Mouse (Mus musculus) forebrain, postnatal 0 days (tissue): ENCODE measurements around the gene Eid3. TPM values are rescaled to one million over a fixed set of nuclear protein-coding genes. Genes with fewer than 3 reads are reported as not detected.

ENCODE experiments used
- ATAC-seq: fragments of 200-750 bp; cut with Nextera tagmentation; 2 replicates; pipeline ENCODE4 v1.8.0; 2017; ENCODE audit warnings: mild to moderate bottlenecking, moderate library complexity
- DNase-seq: peaks from one replicate; pipeline ENCODE4 v3.0.0-alpha.2; 2015
- H3K27ac ChIP-seq: fragments of 300-500 bp; sonication (generic); 2 replicates; pipeline ENCODE4 v1.5.1; 2014; ENCODE audit warnings: low read depth, mild to moderate bottlenecking, antibody characterized with exemption, low read length, moderate library complexity, mixed read lengths
- H3K27me3 ChIP-seq: fragments of 300-500 bp; sonication (generic); 2 replicates; pipeline ENCODE4 v1.6.1; 2014; ENCODE audit warnings: mild to moderate bottlenecking, low read length, mixed read lengths; ENCODE audit not compliant: insufficient read depth
- H3K36me3 ChIP-seq: fragments of 300-500 bp; sonication (generic); 2 replicates; pipeline ENCODE4 v1.6.1; 2014; ENCODE audit warnings: mild to moderate bottlenecking, moderate library complexity; ENCODE audit not compliant: insufficient read depth
- H3K4me1 ChIP-seq: fragments of 300-500 bp; sonication (generic); 2 replicates; pipeline ENCODE4 v1.6.1; 2014; ENCODE audit warnings: antibody characterized with exemption; ENCODE audit not compliant: insufficient read depth
- H3K4me2 ChIP-seq: fragments of 300-500 bp; sonication (generic); 2 replicates; pipeline ENCODE4 v1.6.1; 2014; ENCODE audit warnings: low read depth, mild to moderate bottlenecking, moderate library complexity
- H3K4me3 ChIP-seq: fragments of 300-500 bp; sonication (generic); 2 replicates; pipeline ENCODE4 v1.5.1; 2014; ENCODE audit warnings: low read depth, low read length, mixed read lengths
- H3K9ac ChIP-seq: fragments of 300-500 bp; sonication (generic); 2 replicates; pipeline ENCODE4 v1.6.1; 2014; ENCODE audit warnings: mild to moderate bottlenecking
- H3K9me3 ChIP-seq: fragments of 300-500 bp; sonication (generic); 2 replicates; pipeline ENCODE4 v1.6.1; 2016; ENCODE audit warnings: low read length
- CTCF ChIP-seq: sonication (generic); IDR thresholded peaks from 2 replicates; pipeline ENCODE4 v1.5.1; 2016; ENCODE audit warnings: antibody characterized with exemption, control low read depth, low read depth
- WGBS: fragments of 180-500 bp; shearing (Covaris S2); extraction: QIAGEN DNeasy Blood & Tissue Kit; methylation state at CpG from one replicate; pipeline ENCODE4 v1.1.7; 2014; 5-methylcytosine and 5-hydroxymethylcytosine counted together
- polyA plus RNA-seq: library from polyadenylated mRNA; unstranded; fragments of >200 nt; fragmentation: Nextera tagmentation; extraction: Ambion mirVana; gene quantifications from 2 replicates; pipeline ENCODE4 v1.2.1, GENCODE M21; 2015
- total RNA-seq: library from RNA; depleted of rRNA; stranded (reverse); fragments of >200 nt; gene quantifications from 2 replicates; pipeline ENCODE4 v1.2.3, GENCODE M21; 2014

Eid3 gene
- total and polyA plus RNA-seq, 2 experiments from 2014 or later: 0.30 to 1.4 TPM

DNA sequence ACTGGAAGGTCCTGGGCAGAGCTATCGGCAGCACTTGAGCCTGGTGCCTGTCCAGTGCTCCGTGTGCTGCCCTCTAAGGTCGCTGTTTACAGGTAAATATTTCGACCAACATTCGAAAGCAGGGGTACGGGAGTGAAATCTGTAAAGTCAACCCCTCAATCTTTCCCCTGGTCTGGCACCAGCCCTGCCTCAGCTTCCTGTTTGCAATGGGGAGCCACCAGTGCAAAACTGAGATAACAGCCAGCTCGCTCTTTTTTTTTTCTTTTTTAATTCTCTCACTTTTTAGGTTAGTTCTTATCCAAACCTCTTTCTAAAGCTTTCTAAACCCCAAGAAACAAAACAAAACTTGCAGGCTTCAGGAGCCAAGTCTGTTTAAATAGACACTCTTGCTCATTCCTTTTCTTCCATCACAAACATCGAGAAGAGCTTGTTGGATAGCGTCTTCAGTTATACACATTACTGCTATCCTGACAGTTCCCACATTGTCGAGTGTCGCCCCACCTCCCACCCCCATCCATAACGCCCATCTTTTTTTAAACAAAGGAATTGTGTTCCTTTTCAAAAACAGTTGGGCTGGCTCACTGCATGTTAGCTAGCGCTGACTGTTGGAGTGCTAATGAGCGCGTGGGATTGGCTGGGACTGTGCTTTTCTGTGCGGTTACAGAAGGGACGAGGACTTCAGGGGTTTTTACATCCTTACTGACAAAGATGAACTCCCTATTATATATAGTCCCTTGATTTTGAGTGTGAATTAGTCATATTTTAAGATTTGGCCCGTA lies 27.6 kb downstream of the Eid3 start:
- H3K9me3 ChIP-seq: no peaks in the 10 kb centered on the region
- H3K4me3 ChIP-seq: no peak overlapping the region
- TF ChIP-seq CTCF: 0 out of 2 replicates have a peak, but pooled peaks have one; percentile 10
- WGBS: 47% methylated on average over 18 of the region's 18 CpGs
- no peak overlapping the region for H3K9ac ChIP-seq
- H3K36me3 ChIP-seq: peaks cover 48% of the 10 kb centered on the region
- peak; percentile 87 for ATAC-seq
- peak overlapping the region; percentile 35; the same call in 1 of the 2 replicates for H3K27ac ChIP-seq
- H3K4me1 ChIP-seq: no peaks in the 10 kb centered on the region
- H3K27me3 ChIP-seq: no peaks in the 10 kb centered on the region
- DNase-seq: peak; percentile 74
- H3K4me2 ChIP-seq: no peak overlapping the region

GRCm38 (mm10) chr10:82897936-82898335 lies 31.5 kb downstream of the Eid3 start:
- DNase-seq: no peak
- H3K9ac ChIP-seq: no peak overlapping the region
- no peaks in the 10 kb centered on the region for H3K27me3 ChIP-seq
- no peak for ATAC-seq
- H3K4me1 ChIP-seq: peaks cover 16% of the 10 kb centered on the region
- no peak overlapping the region for H3K4me3 ChIP-seq
- H3K4me2 ChIP-seq: no peak overlapping the region
- no peak overlapping the region for H3K27ac ChIP-seq
- WGBS: 91% methylated on average over 13 of the region's 13 CpGs
- TF ChIP-seq CTCF: no peak
- H3K9me3 ChIP-seq: no peaks in the 10 kb centered on the region
- peaks cover 27% of the 10 kb centered on the region for H3K36me3 ChIP-seq

GRCm38 (mm10) chr10:82898893-82899292 lies 32.5 kb downstream of the Eid3 start:
- Histone ChIP-seq H3K4me3 (no peak overlapping the region), H3K4me1 (peaks cover 16% of the 10 kb centered on the region), H3K27ac (no peak overlapping the region), H3K27me3 (no peaks in the 10 kb centered on the region), H3K36me3 (peaks cover 24% of the 10 kb centered on the region), H3K9me3 (no peaks in the 10 kb centered on the region), H3K9ac (no peak overlapping the region), H3K4me2 (no peak overlapping the region)
- ATAC-seq (no peak), DNase-seq (no peak)
- 58% methylated on average over 7 of the region's 7 CpGs for WGBS
- TF ChIP-seq CTCF: no peak

DNA sequence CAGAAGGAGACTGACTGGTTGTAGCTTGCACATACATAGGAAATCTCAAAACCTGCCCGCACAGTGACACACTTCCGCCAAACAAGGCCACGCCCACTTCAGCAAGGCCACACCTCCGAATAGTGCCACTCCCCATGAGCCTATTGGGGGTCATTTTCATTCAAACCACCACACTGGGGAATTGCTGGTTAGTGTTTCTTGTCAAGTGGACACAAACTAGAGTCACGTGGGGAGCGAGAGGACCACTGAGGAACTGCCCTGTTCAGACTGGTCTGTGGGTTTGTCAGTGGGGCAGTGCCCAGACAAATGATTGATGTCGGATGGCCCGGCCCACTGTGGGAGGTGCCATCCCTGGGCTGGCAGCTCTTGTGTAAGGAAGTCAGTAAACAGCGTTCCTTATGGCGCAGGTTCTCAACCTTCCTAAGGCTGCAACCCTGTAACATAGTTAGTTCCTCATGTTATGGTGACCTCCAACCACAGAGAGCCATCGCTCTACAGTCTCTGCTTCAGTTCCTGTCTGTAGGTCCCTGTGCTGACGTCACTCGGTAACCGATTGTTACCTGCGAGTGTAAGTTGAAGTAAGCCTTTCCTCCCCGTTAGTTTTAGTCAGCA lies 33.5 kb downstream of the Eid3 start:
- no peak overlapping the region for H3K4me3 ChIP-seq
- TF ChIP-seq CTCF: no peak
- peak; percentile 30 for DNase-seq
- H3K4me1 ChIP-seq: peaks cover 16% of the 10 kb centered on the region
- peaks cover 24% of the 10 kb centered on the region for H3K36me3 ChIP-seq
- ATAC-seq: peak; percentile 16
- peak overlapping the region; percentile 28; the same call in 1 of the 2 replicates for H3K4me2 ChIP-seq
- no peaks in the 10 kb centered on the region for H3K9me3 ChIP-seq
- H3K27me3 ChIP-seq: no peaks in the 10 kb centered on the region
- 37% methylated on average over 16 of the region's 16 CpGs for WGBS
- H3K27ac ChIP-seq: peak overlapping the region; percentile 64; the same call in 1 of the 2 replicates
- no peak overlapping the region for H3K9ac ChIP-seq

GRCm38 (mm10) chr10:82900546-82900945 lies 34.1 kb downstream of the Eid3 start:
- peak; percentile 61 for ATAC-seq
- H3K27me3 ChIP-seq: no peaks in the 10 kb centered on the region
- H3K4me1 ChIP-seq: peaks cover 16% of the 10 kb centered on the region
- TF ChIP-seq CTCF: no peak
- DNase-seq: peak; percentile 86
- 2% methylated on average over 7 of the region's 7 CpGs for WGBS
- H3K27ac ChIP-seq: peak overlapping the region; percentile 64
- no peak overlapping the region for H3K9ac ChIP-seq
- no peaks in the 10 kb centered on the region for H3K9me3 ChIP-seq
- peak overlapping the region; percentile 28 for H3K4me2 ChIP-seq
- peaks cover 24% of the 10 kb centered on the region for H3K36me3 ChIP-seq
- H3K4me3 ChIP-seq: no peak overlapping the region

DNA sequence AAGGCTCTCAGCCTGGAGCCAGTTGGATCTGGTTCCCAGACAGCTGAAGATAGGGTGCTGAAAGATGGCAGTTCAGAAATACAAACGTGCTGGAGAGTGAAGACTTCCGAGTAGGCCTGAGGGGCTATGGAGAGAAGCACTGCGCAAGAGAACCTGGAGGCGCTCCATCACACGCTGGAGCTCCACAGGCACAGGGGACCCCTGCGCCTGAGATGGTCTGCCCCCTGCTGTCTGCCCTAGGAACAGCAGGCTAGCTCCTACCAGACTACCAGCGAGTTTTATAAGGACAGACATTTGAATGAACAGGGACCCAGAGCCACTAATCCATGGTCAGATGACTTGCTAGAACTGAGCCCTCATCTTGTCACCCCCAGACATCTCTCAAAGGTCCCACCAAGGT lies 35.0 kb downstream of the Eid3 start:
- Histone ChIP-seq H3K4me2 (no peak overlapping the region), H3K36me3 (peaks cover 16% of the 10 kb centered on the region), H3K27ac (peak overlapping the region; percentile 64), H3K9ac (no peak overlapping the region), H3K27me3 (no peaks in the 10 kb centered on the region), H3K4me3 (no peak overlapping the region), H3K9me3 (no peaks in the 10 kb centered on the region), H3K4me1 (peaks cover 16% of the 10 kb centered on the region)
- DNase-seq (peak; percentile 85), ATAC-seq (peak; percentile 74)
- WGBS: 3% methylated on average over 7 of the region's 7 CpGs
- peak; percentile 87 for TF ChIP-seq CTCF

DNA sequence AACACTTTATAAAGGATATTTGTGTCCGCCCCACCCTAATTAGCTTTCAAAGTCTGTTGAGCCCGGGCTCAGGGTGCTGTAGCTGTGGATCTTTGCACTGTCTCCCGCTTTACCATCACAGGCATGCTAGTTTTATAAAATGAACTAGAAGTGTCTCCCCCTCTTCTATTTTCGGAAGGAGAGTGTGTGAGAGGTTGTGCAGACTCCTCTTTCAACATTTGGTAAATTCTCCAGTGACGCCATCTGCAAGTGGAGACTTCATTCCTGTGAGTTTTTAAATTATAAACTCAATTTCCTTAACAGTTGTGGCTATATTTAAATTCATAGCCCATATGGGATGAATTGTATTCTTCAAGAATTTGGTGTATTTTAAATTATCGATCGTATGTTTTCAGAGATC lies 42.1 kb downstream of the Eid3 start:
- H3K9me3 ChIP-seq: no peaks in the 10 kb centered on the region
- ATAC-seq (peak; percentile 23; the same call in 1 of the 2 replicates), DNase-seq (peak; percentile 43)
- TF ChIP-seq CTCF: no peak
- H3K4me2 ChIP-seq: no peak overlapping the region
- H3K36me3 ChIP-seq: no peaks in the 10 kb centered on the region
- H3K27me3 ChIP-seq: no peaks in the 10 kb centered on the region
- no peak overlapping the region for H3K4me3 ChIP-seq
- 70% methylated on average over 7 of the region's 7 CpGs for WGBS
- H3K27ac ChIP-seq: no peak overlapping the region
- H3K4me1 ChIP-seq: peaks cover 4% of the 10 kb centered on the region; the same call in 1 of the 2 replicates
- no peak overlapping the region for H3K9ac ChIP-seq
